Mouse (Mus musculus) heart, postnatal 10 days (tissue): ENCODE results near the gene Adamts1. TPM values are rescaled to one million over a fixed set of nuclear protein-coding genes. Genes with fewer than 3 reads are reported as not detected.
A peak's percentile ranks its signal among the peaks of the same experiment; 100 is the strongest.

Experiments used
- DNase-seq, 2 experiments: peaks; one replicate each; pipeline ENCODE4 v3.0.0; 2021
- intact Hi-C: fragments of 180-260 bp; cut with DNase I; formaldehyde crosslinking; loops from one replicate; pipeline ENCODE4 v1.15.1; 2025
- total RNA-seq, 2 experiments: library from RNA; stranded (reverse); gene quantifications; 2 replicates each; pipeline ENCODE4 v1.2.3; 2021

Adamts1 gene
- total RNA-seq, 2 experiments from 2014 or later, result 41.6 to 60.8 TPM

DNA sequence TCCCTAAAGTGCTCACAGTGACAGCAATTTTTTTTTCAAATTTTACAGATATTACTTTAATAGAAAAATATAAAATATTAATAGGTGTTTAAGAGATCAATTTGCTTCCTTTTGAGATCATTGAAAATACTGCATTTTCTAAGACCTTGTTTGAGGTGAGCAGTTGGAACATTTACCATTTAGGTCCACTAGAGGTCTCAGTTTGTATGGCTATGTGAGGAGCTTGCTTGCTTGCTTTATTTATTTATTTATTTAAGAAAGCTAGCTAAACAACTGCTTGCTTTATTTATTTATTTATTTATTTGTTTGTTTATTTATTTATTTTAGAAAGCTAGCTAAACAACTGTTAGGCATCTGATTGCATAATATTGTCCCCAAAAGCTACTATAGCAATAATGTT lies 23.1 kb downstream of the Adamts1 start:
- DNase-seq, result no peak
- intact Hi-C loops, result loop anchor here (2.0 to 5.0 kb wide), 2 partner anchors 21 to 57 kb away; no protein-coding TSS in a partner anchor

DNA sequence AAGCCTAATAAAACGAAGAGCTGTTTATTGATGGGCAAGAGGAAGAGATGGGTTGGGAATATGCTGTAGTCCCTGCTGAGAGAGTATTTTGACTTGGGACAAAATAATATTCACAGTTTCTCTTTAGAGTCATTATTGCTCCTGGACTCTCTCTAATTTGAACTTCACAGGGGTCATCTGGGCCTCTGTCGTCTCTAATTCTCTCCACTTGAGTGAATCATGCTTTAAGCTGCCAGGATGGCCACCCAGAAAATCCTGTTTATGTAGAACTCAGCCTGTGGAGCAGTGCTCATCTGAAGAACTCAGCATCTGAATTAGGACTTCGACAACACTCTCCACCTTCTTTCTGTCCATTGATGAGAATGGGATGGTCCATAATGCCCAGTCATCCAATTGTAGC lies 30.6 kb downstream of the Adamts1 start:
- DNase-seq, result no peak
- intact Hi-C loops, result no loop called here

DNA sequence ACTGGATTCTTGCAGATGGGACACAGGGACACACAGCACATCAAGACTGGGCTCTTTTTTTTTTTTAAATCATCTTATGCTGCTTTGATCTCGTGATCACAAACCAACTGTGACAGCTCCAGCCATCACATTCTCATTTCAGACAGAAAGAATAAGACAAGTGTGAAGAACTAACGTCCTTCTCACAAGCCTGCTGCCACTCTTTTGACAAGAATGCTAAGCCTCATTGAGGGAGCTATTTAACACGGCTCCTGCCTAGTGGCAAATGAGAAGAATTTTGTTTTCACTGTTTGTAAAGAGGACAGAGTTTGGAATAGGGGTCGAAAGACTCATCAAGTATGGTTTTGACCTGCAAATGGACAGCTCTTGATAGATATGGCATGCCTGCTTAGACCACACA lies 35.6 kb downstream of the Adamts1 start:
- DNase-seq, result no peak
- intact Hi-C loops, result no loop called here

DNA sequence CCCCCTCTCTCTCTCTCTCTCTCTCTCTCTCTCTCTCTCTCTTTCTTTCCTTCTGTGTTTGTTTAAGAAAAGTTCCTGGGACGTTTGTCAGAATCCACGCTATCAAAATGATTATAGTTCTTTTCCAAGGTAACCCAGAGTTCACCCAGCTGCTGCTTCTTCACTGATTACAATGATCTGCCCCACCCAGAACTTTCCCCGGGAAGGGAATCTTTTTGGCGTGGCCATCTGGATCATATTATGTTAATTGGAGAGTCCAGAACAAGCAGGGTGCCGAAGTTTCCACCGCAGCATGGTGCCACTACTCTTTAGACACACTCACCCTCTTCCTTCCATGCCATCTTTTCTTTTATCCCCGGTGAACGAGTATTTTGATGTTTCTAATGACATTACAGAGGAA lies 37.2 kb downstream of the Adamts1 start:
- DNase-seq, result no peak
- intact Hi-C loops, result no loop called here

DNA sequence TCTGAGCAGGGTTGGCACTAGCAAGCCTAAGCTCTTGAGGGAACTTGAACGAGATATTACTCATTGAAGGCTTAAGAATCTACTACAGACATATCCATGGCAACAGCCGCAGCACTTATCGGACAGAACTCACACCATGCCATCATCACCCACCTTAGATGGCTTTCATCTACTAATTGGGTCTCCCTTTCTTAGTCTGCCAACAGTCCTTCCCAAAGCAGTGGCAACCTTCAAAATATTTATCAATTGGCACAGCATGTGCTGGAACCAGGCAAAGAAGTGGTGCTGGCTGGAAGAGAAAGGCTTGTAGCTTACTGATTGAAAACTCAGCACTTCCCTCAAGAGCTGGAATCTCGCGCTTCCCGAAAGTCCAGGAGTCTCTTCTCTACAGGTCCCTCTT lies 37.7 kb downstream of the Adamts1 start:
- peak; percentile 49 to 53 for DNase-seq
- intact Hi-C loops, result no loop called here

DNA sequence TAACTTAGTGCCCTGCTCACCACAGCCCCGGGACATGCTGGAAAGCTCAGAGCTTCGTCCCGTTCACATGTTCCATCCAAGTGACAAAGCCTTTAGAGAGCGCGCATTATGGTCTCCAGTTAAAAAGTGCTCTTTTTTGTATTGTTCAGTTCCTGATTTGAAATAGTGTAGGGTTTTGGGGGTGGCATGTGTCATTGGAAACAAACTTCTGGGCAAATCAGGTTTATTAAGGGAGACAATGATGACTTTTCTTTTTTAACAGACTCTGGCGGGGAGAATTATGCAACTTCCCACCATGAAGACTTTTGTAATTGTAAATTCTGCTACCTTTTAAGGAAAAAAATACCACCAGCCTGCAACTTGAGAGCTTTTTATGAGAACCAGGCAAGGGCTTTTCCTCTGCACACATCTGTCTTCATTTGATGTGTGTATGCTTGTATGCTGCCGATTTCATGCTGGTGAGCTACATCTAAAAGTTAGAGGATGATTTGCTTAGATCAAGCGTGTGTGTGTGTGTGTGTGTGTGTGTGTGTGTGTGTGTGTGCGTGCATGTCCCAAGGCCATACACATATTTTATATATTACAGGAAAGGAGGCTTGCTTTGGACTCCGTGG lies 40.8 kb downstream of the Adamts1 start:
- DNase-seq, result no peak
- intact Hi-C loops, result no loop called here

DNA sequence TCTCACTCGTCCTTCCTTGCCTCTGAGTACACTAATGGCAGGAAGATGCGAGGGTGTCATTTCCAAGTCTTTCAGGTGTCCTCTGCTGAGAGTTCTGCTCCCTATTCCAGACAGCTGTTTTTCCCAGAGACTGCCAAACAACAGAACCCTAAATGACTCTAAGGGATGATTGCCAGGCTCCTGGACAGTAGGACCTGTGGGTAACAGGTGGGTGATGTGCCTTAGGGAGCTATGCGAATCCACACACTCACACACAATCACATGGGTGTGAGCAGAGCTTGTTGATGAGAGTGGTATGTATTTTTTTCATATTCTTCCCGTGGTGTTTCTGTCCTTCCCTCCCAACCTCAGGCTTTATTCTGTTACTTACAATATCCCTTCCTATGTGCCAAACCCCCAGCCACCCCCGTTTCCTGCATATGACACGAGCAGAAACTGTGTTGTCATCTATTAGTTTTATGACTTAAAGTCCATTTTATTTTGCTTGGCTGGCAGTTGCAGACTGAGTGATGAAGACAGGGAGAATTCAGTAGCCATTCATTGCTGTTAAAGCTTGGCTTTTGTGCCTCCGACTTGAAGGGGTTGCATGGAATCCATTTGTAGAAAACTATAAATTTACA lies 41.8 kb downstream of the Adamts1 start:
- intact Hi-C loops, result no loop called here
- DNase-seq, result no peak

DNA sequence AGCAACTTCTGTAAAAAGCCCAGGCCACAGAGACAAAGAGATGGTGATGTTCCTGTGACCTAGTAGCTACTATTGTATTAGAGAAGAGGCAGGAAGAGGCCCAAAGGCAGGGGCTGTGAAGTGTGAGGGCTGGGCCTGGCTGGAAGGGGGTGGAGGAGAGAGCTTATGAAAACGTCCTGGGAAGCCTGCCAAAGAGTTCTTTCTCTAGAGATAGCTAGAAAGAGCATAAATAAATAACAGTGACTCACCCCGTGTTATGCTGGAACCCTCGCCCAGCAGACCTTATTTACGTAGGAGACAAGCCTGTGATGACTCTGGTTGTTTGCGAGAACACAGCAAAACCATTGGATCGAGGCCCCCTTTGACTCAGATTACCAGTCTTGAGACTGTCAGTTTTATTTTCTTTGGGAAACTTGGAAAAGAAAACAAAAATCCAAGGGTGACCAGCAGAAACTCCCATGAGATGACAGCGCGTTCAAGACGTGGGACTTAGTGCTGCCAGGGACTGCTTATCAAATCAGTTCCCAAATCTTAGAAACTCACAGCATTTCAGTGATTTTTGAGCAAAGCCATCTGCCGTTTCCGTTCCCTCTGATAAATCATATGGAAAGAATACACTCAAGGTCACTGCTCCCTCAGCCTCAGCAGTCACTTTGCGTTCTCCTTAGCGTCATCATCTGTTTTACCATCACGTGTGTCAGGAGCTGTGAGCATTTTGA lies 46.7 kb downstream of the Adamts1 start:
- peak; percentile 92 to 94 for DNase-seq
- intact Hi-C loops, result loop anchor here (2.0 kb wide), 1 partner anchor 45 kb away; no protein-coding TSS in a partner anchor

DNA sequence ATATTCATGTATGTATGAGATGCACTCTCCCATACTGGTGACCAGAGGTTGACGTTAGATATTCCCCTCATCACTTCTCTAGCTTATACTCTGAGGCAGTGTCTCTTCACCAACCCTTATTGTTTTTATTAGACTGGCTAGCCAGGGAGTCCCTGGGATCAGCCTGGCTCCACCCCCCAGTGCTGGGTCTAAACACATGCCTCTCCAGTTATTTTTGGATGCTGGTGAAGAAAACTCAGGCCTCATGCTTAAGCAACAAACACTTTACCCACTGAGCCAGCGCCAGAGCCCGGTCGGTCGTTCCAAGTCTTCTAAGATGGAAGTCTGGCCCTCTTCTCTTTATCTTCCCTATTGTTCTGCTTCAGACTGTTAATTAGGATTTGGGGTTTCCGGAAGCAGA lies 53.6 kb downstream of the Adamts1 start:
- peak; percentile 62 to 70 for DNase-seq
- intact Hi-C loops, result no loop called here

DNA sequence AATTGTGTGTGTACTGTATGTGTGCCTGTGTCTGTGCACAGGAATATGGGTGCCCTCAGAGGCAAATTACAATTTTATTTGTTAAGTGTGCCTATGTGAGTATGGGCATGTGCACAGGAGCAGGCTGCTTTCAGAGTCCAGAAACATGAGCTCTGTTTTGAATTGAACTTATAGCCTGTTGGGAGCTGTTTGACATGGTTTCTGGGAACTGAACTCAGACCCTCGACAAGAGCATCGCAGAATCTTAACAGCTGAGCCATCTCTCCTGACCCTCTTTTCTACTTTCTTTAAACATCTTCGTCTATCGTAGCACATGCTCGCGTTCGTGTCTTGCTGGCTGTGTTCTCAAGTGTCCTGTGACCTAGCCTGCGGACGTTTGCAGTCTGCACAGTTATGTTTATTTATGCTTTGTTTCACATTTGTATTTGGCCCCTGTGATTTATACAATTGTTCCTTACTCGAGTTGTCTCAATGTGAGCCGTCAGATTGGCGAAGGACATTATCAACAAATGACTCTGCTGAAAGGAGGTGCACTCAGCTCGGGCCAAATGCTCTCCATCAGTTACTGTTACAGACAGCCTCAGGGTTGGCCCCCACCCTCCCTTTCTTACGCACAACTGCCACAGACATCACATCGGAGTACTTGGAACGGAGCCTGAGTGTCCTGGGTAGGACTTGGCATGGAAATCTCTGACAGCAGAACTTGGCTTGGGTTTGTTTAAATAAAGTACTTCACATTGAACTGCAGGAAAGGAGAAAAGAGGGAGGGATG lies 55.1 kb downstream of the Adamts1 start:
- intact Hi-C loops, result no loop called here
- peak; percentile 86 to 91 for DNase-seq

DNA sequence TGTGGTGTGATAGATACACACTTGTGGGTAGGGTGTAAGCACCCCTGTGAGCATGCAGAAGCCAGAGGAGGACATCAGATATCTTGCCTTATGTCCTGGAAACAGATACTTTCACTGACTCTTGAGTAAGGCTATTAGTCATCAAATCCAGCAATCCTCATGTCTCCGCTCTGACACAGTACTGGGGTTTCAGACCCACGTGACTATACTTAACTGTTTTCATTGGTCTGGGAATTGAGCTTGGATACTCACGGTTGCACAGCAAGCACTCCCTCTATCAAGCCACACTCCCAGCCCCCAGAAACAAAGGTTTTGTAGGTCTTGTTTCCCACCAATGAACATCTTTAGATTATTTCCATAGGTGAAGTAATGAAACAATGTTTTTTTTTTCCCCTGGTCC lies 56.5 kb downstream of the Adamts1 start:
- no peak for DNase-seq
- intact Hi-C loops, result no loop called here

Other genes with a start within 250 kb of the Adamts1 start
- gene Cyyr1, start 249.7 kb downstream of the Adamts1 start, total RNA-seq, result 10 to 100 TPM; 39.7 to 40.9 TPM
- gene Adamts5, start 98.7 kb upstream of the Adamts1 start, total RNA-seq, result 10 to 100 TPM; 13.1 to 13.8 TPM